Mouse (Mus musculus) gonadal fat pad, adult 2 months (tissue): ENCODE measurements at regions not wholly inside any gene's neighbourhood (a gene's known extent, or its start where the extent isn't known, plus 50 kb on each side); places are given as distances from the start of the nearest gene placed in this dataset.
"Not testable (repeated sequence)": the region's sequence is repeated elsewhere in the genome, so short reads cannot be mapped to it uniquely, and the experiment has no call there.

ENCODE experiments used
- DNase-seq: peaks from one replicate; pipeline ENCODE4 v3.0.0-alpha.2; 2012; ENCODE audit warnings: low read depth

DNA sequence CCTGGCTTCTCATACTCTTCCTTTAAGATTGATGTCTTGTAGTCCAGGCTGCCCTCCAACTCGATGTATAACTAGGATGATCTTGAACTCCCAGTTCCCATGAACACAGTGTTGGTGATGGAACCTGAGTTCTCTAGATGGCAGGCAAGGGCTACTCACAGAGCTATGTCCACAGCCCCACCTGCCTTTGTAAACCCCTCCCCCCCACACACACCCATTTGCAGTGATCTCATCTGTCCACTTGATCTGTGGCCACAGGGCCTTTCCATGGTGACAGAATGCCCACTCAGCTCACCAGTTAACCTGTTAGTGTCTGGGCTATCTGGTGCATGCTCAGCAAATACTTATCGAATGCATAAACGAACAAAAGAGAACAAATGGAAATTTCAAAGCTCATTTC, 176.4 kb downstream of the Nucb2 start:
- DNase-seq: no peak

DNA sequence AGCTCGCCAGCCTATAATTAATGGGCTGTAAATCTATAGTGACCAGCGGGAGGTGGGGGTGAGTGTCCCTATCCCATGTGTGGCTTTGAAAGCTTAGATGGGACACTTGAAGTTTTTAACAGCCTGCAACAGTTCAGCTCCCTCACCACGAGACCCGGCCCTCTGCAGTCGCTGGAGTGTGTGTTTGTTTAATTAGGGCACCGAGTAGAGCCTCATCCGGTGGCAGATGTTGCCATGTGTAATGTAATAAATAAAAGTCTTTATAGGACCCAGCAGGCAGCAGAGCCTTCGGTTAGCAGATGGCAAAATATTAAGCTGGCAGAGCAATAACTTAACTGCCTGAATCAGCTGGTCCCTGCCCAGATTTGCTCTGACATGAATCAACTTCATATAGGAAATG, 177.1 kb downstream of the Nucb2 start:
- no peak for DNase-seq

DNA sequence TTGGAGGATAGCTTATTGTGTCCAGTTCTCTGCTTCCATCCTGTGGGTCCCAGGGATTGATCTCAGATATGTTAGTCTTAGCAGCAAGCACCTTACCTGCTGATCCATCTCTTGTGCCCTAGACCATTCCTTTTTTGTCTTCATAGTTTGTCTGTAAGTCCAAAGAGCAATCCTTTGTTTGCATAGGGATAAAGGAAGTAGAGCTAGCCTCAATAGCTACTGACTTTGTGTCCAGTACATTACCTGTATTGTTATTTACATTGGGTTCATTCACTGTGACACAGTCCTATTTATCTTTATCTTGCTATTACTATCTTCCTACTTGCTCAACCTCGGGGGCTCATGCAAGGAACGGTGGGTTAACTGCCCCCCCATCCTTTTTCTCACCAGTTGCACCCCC, 196.2 kb downstream of the Nucb2 start:
- no peak for DNase-seq

DNA sequence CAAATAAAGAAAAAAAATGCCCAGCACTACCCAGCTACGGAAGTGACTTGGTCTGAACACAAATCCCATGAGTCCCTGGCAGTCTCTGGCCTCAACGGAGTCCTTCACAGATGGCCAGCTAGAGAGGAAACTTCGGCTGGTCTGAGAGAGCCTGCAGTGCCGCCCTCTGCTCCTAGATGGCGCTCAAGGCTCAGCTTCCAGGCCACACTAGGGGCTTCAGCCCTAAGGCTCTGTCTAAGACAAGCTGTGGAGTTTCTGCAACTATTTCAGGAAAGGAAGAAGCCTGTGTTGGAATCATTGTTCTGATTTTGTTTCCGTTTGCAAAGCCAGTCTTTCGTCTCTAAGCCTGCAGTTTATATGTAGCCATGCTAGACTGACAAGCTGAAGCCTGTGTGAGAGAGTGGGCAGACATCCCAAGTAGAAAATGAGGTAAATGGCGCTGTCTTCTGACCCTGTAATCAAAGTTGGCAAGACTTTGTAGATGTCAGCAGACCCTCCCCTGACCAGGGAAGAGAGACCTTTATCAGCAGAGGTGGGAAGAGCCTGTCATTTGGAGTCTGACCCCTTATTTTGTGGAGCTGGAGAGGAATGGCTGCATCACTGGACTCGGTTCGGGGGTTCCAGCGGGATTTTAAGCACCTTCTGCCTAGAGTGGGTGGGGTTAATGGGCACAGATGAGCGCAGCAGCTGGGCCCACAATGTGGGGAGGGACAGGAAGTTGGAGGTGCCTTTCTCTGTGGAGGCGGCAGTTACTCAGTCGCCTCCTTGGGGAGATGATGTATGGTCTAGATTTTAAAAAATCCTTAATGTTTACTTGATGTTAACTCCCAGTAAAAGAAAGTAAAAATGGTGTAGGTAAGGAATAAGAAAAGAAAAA, 197.5 kb downstream of the Nucb2 start:
- DNase-seq: no peak

DNA sequence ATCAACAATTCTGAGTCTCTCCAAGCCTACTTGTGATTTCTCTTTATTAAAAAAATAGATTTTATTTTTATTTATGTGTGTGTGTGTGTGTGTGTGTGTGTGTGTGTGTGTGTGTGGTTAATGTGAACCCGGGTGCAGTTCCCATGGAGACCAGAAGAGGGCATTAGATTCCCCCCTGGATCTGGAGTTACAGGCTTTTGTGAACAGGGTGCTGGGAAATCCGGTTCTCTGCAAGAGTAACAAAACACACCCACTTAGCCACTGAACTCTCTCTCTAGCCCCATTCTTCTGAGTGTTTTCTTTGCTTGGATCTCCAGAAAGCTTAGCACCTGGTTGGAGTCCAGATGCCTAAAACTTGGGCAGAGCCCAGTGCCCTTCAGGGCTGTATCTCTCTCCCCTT, 198.4 kb downstream of the Nucb2 start:
- no peak for DNase-seq

DNA sequence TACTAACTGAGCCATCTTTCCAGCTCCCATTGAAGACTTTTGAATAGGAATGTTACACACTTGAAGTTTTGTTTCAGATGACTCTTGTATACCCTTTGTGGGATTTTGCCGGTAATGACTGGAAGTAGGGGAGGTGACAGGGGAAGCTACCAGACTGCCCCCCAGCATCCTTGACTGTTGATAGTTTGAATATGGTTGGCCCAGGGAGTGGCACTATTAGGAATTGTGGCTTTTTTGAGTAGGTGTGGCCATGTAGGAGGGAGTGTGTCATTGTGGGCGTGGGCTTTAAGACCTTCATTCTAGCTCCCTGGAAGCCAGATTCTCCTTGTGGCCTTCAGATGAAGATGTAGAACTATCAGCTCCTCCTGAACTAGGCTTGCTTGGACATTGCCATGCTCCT, 207.4 kb downstream of the Nucb2 start:
- DNase-seq: no peak

DNA sequence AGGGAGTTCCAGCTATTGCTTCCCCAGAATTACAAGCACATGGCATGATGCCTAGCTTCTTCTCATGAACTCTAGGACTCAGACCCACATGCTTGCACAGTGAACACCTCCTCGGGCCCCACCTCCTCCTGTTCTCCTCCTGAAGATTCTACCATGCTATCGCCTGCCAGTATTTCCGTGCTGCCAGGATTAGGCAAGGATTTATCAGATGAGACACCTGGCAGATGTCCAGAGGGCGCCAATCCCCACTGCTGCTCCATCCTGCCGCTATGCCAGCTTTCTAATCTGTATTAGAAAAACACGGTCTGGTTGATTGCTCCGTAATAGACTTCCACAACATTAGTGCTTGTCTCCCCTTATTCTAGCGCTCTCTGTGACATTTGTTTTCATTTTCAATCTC, 209.0 kb downstream of the Nucb2 start:
- no peak for DNase-seq

DNA sequence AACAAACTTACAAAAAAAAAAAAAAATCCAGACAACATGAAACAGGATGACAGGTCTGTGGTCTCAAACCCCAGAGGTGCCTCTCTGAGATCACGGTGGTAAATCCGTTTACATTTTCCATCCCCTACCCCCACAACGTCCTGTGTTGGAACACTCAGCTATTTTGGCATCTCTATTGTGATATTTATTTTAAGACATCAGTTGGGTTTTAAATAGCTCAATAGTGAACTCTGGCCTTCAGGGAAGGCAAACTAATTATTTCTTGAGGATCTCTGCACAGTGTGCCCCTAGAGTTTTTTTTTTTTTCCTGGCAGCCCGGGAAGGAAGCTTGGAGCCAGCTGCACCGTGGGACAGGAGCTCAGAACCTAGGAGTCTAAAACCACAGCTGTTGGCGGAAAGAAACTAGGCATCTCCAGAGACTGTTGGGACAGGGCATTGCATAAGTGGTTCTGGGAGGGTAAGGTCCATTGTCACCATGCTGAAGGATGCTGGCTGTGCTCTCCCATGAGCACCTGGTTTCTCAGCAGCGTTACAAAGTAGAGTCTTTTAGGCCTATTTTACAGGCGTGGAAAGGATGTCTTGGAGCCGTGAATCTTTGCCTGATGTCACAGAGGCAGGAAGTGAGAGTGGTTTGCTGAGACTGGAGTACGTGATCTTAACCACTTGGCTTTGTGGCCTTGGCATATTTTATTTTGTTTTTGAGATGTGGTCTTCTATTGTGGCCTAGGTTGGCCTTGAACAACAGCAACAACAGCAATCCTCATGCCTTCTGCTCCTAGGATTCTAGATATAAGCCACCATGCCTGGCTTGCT, 211.3 kb downstream of the Nucb2 start:
- DNase-seq: no peak

DNA sequence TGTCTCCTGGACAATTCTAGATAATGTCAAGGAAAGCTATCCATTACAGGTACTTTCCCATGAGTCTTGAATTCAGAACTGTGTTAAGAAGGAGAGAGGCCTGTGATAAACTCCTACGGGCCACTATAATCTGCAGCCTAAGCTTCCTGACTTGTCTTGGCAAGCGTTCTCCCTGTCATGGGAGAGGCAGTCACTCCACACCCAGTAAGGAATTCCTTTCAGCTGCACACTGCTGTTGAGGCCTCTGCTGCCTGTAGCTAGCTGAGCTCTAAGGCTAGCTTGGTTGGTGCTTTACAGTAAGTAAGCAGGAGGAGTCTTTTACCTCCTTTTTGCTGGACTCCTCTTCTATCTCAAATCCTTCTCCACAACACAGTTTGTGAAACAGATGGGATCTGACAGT, 224.2 kb downstream of the Nucb2 start:
- no peak for DNase-seq

DNA sequence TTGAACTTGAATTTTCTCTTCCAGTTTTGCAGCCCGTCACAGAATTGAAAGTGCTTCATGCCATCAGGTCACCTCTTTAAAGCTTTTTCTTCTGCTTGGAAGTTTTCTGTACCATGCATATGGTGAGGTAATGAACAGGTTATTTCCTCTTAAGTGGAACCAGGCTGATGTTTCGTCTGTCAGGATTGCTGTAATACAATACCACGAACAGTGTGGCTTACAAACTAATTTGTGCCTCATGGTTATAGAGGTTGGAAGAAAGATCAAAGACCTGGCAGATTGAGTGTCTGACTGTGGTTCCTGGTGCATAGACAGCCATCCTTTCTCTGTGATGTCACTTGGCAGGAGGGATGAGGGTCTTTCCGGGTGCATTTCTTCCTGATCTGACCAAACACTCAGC, 225.6 kb downstream of the Nucb2 start:
- DNase-seq: no peak

DNA sequence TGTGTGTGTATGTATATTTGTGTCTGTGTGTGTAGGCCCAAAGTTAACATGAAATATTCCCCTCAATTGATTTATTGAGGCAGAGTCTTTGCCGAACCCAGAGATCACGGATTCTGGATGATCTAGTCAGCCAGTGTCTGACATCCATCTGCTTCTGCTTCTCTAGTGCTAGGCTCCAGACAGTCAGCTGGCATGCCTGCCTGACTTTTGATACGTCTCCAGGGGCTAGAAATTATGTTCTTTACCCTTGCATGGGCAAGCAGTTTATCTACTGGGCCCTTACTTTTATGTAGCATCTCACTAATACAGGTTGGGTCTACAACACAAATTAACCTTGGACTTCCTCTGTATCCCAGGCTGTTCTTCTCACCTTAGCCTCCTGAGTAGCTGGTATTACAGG, 231.5 kb downstream of the Nucb2 start:
- no peak for DNase-seq

DNA sequence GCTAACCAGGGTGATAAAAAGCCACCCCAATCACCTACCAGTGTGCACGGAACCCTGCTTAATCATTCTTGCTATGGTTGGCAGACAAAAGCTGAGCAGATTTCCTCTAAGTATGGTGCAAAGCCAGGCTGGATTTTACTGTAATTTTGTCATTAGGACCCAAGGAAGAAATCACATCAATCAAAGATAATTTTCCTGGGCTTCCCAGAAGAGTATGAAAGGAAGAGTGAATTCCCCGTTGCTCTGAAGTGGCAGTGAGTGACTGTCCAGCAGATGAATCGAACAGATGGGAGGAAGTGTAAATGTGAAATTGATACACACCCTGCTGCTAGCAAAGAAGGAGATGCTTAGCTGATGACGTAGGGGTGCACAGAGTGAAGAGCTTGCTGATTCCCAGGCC, 232.2 kb downstream of the Nucb2 start:
- DNase-seq: no peak

DNA sequence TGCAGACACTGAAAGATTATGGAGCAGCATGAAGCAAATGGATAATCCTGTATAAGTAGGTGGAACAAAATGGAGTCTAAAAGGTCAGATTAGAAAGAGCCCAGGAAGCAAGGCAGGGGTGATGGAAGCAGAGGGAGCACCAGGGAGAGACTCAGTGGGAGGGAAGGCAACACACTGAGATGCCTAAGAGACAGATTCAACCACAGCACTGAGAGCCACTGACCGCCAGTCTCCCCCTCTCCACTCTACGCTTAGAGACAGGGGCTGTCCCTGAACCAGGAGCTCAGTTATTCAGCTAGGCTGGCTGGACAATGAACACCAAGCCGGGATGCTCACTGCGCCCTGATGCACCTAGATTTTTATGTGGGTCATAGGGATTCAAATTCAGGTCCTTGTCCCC, 233.8 kb downstream of the Nucb2 start:
- DNase-seq: no peak

DNA sequence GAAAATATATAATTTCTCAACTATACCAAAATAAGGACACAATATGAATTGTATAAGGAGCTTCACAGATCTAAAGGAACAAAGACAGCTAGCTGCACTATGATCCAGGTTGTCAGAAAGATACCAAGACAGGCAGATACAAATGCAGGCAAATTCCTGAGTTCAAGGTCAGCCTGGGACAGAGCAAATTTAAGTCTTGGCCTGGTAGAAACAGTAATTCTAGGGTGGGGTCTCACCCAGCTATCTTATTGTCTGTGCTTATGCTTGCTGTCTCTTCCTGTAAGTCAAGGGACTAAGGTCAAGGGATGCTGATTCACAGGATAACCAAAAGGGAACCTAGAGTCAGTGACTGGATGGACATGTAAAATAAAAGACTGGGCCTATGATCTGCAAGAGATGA, 250.4 kb downstream of the Nucb2 start:
- DNase-seq: no peak

DNA sequence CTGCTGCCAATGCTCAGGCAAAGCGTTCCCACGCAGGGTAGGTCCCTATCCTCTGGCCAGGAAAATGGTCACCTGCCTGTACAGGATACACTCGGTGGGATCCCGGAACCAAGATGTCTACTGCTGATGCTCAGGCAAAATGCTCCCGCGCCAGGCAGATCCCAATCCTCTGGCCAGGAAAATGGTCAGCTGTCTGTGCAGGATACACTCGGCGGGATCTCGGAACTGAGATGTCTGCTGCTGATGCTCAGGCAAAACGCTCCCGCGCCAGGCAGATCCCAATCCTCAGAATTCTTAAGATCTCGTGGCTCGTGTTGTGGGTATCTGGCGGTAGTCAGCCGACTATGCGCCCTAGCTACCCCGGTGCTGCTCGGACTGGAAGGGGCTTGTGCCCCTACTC, 288.0 kb downstream of the Nucb2 start:
- not testable (repeated sequence) for DNase-seq

DNA sequence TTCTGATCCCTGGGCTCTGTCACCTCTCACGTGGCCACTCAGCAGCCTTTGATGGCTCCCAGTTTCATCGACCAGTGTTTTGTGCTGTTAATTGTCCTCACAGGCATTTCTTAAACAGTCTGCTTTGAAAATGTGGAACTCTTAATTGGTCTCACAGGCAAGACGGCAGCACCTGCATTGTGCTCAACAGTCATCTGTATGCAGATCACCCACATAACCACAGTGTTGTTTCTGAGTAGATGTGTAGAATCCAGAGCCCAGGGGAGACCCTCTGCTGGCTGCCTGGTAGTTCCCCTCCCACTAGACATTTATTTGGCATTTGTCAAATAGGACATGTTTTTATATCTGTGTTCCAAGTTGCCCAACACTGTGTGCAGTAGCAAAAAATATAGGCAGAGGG, 304.3 kb downstream of the Nucb2 start:
- no peak for DNase-seq

DNA sequence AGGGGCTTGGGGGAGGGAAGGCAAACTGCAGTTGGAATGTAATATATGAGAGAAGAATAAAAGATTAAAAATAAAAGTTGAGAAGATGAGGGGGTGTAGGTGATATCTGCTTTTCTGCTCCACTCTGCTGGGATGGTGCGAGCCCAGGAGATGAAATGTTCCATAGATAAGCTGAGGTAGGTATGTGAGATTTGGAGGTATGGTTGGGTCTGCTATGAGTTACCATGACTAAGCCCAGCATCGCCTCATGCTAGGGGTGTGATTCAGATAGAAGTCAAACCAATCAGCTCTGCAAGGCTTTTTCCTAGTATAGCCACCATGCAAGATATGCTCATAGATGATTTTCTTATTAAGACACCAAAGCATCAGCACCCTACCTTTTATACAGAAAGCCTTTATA, 312.3 kb downstream of the Nucb2 start:
- no peak for DNase-seq

DNA sequence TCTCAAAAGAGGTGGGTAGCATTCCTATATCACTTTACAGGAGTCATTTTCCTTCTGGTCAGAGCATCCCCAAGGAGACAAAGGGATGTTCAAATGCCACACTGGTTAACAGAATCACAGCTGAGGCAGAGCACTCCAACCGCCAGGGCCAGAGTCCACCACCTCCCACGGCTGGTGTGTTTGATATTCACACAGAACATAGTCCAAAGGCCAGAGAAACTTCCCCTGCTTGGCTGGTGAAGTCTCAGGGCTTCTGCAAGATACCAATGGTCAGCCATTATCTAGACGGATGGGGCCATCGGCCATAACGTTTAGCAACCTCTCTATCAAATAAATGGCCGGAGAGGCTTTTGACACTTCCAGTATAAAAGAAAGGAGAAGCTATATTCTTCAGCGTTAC, 313.8 kb downstream of the Nucb2 start:
- DNase-seq: no peak

DNA sequence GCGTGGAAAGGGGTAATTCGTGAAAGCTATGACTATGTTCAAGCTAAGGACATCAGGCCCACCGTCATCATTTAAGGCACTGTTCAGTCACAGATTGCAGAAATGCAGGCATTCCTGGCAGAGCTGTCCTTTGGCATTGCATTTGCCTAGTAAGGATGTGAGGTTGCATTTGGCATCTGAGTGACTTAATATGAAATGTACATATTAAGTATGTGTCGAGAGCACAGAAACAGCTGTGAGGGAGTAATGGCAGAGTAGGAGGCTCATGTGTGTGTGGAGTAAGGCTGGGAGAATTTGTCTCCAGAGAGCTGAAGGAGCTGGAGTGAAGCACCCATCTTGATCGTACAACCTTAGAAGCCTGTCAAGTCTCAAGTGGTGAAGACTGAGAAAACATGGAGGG, 316.4 kb downstream of the Nucb2 start:
- no peak for DNase-seq

DNA sequence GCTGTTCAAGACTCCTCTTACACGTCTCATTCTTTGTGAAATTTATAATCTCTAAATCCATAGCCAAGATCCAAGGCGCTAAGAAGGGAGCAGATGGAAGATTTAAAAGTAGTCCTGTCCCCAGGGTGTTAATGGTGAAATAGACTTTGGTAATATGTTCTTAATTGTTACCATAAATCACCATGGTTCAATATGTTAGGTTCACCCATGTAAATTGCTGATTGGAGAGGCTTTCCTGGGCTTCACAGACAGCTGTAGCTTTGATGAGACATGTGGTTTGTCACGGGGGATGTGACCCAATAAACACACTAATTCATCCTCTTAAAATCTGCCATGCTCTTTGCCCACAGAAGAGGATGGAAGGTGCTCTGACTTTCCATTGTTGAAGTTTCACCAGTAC, 338.7 kb downstream of the Nucb2 start:
- no peak for DNase-seq

DNA sequence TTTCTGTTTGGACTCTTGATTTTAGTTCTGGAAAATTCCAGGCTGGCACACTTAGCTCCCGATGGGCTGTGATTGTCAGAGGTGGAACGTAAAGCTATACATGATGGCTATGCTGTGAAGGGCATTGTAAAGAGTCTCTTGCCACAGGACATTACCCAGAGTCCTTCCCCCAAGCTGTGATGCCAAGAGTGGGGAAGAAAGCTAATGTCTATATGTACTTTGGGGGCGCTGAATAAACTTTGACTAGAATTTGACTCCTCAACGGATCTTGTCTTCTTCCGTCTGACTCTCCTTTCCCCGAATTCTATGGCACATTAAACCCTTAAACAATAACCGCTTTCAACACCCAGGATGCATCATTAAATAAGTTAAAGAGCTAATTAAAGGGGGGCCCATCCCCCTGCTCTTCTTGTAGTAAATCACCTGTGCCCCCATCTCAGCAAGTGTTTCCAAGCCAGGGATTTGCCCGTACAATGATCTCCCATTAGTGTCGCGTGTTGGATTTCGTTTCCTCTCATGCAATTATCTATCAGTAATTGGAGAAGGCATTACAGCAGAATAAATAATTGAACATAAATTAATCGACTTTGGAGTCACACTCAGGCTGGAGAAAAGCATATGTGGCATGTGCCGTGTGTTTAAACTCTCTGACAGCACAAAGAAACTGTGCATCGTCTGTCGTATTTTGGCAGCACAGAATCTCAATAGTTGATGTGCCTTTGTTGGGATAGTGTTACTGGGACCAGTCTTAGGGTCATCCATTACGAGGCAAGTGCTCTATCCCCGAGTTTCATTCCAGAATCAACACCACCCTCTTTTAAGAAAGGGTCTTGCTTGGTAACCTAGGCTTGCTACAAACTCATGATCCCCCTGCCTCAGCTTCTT, 343.9 kb downstream of the Nucb2 start:
- no peak for DNase-seq

DNA sequence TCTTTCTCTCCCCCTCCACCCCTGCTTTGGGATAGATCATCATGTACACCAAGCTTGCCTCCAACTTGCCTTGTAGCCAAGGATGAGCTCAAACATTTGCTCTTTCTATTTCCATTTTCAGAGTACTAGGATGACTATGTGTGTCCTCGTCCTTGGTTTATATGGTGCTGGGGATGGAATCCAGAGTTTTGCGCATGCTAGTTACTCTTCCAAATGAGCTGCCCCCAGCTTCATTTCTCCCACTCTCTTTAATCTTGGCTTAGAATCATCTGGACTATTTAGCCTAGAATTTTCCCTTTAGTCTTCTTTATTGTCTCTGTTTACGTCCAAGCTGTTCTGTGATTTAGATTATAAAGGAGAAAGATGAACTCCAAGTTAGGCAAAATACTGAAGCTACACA, 349.2 kb downstream of the Nucb2 start:
- no peak for DNase-seq
